Mouse (Mus musculus): ENCODE measurements around the gene Phactr2. TPM values are rescaled to one million over a fixed set of nuclear protein-coding genes. Genes with fewer than 3 reads are reported as not detected.

Gene Phactr2
- total RNA-seq, 2 experiments from 2014 or later, result 13.3 to 15.6 TPM

DNA sequence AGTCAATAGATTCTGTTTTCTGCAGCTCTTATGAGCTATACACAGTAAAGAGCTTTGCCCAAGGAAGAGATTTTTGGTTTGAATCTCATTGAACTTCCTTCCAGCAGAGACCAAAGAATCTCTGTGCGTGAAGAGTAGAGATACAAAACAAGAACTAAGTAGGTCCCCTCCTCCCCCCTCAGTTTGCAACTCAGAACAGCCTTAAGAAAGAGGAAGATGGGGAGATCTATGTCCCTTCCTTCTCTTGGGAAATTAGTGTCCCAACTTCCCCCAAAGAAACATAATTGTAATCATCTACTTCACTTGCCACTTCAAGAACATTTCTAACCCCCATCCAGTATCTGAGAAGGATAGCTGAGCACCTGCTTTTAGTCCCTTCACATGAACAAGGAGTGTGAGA, 200.5 kb downstream of the Phactr2 start:
- no peak for DNase-seq

DNA sequence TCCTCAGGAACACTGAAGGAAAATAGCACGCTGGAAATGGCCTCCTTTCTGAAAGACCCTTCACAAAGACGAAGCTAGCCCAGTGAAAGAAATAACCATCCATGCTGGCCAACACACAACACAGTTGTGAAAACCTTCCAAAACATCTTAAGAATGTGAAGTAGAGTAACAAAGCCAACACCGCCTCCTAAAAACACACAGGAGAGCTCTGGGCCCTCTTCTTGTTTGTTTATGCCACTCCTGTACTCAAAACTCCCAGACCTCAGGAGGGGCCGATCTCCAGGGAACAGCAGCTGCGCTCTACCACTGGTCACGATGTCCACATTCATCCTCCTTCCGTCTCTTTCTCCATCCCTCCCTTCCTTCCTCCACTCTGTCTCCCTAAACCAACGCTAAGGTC, 202.5 kb downstream of the Phactr2 start:
- DNase-seq, result no peak

DNA sequence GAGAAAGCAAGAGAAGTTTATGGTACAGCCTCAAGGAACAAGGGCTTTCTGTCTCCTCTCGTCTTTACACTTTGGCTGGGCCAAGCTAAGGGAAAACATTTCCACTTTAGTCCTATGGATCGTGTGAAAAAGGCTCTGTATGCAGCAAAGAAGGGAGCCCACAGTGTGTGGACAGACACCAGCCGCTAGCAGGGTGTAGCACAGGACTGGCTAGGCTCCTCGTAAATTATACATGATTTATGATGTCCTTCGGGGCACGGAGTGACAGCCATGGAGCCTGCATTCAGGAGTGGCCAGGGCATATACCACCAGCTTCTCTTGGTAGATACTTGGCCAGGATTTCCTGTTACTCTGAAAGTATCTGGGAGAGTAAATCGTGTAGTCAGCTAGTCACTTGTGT, 203.1 kb downstream of the Phactr2 start:
- no peak for DNase-seq

DNA sequence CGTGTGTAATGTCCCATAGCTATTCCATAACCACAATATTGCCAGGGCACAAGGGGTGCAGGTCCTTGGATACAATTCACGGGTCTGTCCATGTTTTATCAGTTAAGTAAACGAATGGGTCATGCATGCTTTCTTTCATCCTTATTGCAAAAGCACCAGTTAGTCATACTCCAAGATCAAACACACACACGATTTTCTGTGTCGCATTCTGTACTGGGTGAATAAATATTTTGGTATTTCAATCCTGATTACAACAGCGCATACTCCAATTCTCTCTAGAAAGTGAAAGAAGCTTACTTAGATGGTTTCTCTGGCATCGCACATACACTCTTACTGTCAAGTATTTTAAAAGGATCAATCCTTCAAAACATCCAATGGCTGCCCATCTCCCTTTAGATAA, 203.9 kb downstream of the Phactr2 start:
- no peak for DNase-seq

DNA sequence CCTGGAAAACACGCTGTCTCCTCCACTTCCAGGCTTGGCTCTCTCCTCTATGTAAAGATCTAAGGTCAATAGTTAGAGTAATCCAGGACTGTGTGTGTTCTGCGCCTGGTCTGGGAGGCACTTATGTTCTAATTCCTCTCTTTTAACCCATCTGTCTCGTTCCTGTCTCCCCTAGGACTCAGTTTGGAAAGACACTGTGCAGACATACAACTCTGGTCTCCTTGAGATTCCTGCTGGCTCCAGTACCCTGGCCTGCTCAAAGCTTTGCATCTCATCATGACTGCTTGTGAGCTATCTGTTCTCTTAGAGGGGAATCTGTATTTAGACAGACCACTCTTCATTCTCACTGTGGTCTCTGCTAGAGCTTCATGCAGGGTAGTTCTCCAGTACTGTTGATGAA, 215.0 kb downstream of the Phactr2 start:
- no peak for DNase-seq

DNA sequence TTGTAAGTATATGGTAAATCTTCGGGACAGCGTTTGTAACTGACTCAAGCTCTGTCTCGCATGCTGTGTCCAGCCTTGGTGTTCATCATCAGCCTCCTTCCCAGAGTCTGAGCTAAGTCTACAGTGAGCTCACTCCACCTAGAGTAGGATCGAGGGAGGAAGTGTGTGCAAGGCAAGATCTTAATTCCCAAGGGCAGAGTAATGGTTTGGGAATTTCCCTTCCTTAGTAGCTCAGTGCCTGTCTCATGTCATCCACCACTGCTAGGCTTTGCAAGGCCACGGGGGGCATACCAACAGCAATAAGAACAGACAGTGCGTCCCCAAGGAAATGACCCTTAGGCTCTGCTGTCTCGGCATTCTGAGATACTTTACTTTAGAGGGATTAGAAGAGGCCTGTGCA, 218.0 kb downstream of the Phactr2 start:
- no peak for DNase-seq

DNA sequence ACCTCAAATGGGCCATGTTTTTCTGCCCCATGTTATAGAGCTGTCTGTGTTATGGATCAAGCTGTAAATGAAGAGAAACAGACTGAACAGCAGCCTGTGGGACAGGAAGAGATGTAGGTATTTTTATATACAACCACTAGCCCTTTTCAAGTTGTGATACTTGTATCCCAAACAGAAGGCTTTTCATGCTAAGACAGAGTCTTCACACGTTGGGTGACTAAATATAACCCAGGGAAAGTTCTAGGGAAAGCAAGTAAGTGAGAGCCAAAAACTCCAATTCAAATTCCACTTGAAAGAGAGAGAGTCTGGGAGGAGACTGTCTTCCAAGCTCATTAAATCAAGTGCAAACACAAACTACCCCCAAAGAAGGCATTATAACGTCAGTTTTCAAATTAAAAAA, 223.9 kb downstream of the Phactr2 start:
- DNase-seq, result no peak

DNA sequence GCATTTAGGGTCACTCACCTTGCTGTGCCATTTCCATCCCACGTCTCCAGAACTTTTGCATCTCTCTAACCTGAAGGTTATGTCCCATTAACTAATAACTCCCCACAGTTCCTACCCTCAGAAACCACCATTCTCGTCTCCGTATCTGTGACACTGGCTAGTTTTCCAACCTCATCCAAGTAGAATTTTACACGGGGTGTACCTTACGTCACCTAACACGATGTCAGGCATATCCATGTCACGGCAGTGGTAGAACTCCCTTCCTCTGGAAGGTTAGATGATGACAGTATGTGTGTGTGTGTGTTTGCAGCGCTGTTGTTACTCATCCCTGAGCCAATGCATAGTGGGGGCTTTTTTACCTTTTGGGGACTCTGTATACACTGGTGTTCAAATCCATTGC, 225.1 kb downstream of the Phactr2 start:
- no peak for DNase-seq

DNA sequence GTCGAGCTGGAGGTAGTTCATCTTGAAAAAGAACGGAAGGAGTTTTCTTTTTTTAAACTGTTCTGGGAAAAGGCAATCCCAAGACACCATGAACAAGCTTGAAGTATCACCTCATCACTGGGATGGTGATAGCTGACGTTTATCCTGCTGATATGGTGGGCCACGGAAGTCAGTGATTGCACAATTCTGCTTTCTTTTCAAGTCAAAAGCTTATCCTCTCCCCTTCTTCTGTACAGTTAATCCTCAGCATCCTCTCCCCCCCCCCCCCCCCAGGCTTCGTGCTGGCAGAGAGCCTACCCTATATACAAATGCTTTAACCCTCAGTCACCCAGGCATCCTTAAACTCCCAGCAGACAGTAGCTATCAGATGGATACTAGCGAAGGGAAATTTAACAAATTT, 228.5 kb downstream of the Phactr2 start:
- DNase-seq, result no peak

DNA sequence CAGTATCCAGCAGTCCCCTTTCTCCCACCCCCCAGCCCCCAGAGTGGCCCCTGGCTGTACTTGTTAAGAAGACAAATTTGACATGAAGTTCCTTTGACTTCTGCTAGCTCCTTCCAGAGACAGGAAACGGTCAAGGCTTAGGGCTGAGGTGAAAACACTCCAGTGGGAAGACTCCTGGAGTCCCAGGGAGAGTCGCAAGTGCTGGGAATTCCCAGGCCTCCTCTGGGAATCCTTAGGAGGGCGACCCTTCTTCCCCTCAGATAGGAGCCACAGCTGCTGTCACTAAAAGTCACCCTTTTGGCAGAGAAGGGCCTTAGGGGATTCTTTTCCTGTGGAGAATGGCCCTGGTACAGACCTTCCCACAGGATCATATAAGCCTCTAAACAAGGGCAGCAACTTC, 230.0 kb downstream of the Phactr2 start:
- DNase-seq, result no peak

DNA sequence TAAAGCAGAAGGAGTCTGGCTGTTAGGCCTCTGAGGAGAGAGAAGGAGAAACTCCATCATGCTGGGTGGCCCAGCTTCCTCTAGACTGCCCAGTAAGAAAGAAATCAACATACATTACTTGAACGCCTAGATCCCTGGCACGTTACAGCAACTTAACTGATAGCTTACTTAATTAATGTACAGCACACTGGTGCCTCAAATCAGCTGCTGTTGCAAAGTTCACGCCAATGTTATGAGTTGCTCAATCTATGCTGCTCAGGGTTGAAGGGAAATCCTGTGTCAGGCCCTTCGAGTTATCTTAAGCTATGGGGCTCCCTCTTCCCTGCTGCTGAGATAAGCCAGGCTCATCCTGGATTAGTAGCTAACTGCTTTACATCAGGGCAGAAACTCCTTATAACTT, 233.8 kb downstream of the Phactr2 start:
- DNase-seq, result no peak

DNA sequence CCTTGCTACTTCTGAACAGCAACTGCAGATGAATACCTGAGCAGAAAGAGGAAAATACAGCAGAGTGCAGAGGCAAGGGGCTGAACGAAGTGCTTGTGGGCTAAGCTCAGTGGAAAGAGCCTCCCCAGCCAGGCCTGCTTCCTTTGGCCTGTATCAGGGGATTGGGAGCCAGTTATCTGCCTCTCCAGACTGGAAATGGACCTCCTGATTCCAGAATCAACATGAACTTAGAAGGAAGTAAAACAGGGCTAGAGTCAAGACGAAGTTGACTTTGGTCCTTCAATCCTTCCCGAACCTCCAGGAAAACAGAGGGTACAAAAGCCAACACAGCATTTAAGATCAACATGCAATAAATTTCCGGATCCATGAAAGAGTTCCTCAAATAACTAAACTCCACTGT, 236.0 kb downstream of the Phactr2 start:
- no peak for DNase-seq

DNA sequence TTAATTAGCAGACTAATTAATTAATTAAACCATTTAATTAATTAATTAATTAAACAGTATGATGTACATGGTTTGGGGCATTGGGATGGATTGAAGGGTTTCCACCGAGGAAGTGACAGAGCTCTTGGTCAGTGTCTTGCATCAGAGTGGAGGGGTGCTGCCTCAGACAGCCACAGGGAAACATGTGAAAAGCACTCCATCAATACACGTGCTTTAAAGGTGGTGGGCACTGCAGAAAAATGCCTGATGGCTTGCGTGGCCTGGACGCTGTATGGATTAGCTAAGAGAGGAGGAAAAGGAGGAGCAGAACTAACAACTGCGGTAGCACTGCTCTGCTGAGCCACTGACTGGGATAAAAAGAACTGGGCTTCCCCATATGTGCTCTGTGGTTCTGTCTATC, 237.3 kb downstream of the Phactr2 start:
- no peak for DNase-seq

DNA sequence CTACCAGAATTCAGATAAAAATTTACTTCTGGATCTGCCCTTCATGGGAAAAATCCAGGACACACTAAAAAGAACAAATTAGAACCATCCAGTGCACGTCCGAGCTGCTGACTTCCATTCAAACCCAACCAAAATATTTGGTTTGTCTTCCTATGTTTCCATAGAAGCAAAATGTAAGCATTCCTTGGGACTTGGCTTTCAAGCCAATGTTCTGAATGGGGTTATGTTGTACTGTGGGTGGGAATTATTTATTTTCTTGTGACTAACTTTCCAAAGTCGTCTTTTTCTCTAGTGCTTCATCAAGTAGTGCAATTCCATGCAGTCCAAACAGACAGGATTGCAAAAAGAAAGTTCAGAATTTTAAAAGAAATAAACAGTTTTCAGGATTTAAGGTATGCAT, 239.7 kb downstream of the Phactr2 start:
- DNase-seq, result no peak

DNA sequence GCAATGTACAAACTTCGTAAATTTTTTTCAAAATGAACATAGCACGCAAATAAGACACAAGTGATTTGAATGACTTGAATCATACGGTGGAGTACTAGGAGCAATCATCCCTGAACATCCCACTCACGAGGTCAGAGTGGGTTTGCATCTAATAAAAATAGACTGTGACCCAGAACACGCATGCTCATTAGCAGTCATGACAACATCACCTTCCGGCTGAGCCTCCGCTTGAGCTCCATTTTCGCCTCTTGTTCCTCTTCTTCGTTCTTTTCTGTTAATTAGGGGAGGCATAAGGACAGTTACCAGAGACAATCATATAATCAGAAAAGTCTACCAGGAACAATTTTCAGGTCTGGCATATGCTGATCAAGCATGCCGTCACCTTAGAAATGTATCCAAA, 240.3 kb downstream of the Phactr2 start:
- no peak for DNase-seq

DNA sequence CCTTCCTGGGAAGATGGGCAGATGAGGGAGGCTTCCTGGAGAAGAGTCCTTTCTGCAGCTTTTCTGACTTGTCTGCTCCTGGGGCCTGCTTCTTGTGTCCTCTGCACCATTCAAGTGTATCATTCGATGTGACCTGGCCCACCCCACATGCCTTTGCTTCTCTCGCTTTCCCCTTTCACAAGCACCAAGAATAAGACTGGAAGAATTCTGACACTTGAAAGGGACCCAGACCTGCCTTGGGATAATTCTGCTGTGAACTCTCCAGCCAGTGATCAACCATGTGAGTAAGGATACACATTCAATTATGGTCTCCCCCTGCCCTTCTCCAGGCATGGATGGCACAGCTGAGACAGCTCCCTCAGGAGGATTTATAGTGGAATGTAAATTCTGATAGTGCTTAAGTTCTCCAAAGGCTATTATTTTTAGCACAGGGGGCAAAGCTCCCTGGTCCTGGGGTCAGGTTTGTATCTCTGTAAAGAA, 241.0 kb downstream of the Phactr2 start:
- no peak for DNase-seq

DNA sequence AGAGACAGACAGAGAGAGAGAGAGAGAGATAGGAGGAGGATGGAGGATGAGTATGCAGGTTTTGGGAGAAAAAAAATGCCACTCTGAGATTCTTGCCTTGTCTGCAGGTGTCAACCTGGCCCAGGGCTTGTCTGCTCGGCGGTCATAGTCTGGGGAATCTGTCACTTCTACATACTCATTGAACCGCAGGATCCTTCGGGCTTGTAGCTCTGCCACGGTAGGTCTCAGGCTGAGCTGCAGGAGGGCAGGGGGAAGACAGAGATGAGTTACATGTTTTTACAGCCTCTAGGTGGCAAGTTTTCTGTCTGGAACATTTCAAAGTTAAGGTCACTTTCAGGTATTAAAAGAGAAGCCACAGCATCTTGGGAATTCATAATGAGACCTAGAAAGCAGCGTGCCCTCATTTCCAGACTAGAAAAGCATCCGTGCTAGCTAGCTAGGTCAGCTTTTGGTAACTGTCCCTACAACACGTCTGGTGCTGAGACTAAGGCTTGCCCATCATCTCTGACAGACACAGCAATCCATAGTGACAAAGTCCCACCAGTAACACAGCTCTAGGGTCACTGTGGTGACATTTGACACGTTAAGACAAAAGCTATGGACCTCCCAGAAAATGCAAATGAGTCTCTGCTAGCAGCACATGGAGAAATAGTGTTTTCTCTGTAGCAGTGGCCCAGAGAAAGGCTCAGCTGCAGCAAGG, 241.6 kb downstream of the Phactr2 start:
- DNase-seq, result no peak

DNA sequence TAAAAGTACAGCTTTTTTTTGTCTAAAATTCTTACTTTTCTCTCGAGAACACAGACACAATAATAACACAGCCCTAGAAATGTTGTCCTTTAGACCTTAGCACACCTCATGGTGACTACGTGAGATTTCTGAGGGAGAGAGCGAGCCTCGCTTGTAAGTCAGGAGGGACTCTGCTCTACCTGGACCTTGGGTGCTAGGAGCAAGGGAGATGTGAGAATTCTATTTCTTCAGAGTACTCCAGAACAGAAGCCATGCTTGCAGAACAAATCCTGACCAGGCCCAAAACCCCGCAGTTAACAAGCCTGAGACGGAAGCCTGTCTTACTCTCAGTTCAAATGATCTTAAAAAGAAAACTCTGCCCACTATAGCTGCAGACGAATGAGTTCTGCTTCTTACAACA, 243.5 kb downstream of the Phactr2 start:
- DNase-seq, result no peak

DNA sequence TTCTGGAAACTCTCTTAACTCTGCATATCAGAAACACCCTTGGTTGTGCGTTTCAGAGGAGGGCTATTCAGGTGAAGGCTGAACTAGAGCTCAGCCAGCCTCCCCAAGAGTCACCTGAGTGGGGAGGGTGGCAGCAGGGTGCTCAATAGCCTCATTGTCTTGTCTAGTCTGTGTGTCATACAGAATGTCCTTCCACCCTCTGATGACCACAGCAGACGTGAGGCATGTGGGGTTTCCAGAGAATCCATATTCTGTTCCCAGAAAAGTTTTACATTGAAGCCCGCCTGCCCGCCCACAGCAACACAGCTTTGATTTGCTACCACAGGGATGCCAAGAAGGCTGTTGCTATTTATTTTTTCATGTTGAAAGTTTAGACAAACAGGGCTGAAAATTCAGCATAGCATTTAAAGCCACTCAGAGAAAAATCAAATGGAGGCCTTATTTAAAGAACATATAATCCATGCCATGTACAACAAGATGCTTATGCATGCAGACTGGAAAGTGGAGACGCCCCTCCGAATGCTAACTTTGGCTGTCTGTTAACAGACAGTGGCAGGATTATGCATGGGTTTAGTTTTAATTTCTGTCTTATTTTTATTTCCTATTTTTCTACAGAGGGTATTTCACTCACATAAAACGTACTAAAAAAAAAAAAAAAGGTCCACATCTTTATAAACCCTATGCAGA, 248.7 kb downstream of the Phactr2 start:
- no peak for DNase-seq

DNA sequence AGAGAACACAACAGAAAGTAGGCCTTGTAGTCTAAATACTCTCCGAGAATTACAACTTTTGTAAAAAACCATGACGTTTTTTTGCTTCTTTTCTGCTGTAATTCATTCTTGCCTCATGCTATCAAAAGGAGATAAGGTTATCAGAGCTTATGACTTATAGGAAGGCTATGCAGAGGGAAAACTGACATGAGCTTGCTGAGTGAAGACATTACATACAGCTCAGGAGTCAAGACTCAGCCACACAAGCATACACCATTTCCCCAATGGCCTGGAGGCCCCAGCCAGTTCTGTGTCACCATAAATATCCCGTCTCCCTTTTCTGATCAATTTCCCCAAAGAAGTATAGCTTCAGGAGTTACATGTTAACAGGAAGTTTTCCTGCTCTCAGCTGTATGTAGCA, 252.1 kb downstream of the Phactr2 start:
- no peak for DNase-seq

DNA sequence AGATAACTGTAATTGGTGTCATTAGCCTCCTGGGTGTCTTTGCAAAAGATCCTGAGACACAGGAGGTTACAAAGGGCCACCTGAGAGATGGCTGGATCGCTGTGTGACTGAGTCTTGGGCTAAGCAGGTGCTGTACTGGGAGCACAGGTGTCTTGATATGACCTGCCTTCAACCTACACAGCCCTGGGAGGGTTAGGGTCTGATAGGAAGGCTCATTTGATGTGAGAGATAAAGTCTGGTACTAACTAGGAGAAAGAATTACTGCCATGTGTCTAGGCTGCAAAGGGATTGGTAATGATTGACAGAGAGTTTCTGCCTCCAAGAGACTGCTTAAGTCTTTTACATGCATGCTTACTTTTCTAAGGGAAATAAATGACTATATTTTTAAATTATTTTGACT, 254.2 kb downstream of the Phactr2 start:
- no peak for DNase-seq

DNA sequence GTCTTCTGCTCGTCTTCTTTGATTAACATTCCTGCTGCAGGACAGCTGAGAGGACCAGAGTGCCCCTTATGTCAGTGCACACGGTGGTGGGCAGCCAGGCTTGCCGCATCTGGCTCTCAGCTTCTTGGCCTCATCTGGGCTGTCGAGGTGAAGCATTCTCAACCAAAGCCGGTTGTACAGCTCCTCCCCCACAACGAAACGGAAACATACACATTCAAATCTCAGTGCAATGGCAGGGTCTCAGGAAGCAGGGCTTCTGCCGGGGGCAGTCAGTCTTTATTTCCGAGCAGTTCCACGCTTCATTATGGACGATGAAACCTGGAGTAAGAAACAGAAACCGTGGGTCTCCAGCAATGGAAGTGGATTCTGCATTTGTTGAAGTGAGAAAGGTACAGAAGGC, 260.3 kb downstream of the Phactr2 start:
- DNase-seq, result no peak

DNA sequence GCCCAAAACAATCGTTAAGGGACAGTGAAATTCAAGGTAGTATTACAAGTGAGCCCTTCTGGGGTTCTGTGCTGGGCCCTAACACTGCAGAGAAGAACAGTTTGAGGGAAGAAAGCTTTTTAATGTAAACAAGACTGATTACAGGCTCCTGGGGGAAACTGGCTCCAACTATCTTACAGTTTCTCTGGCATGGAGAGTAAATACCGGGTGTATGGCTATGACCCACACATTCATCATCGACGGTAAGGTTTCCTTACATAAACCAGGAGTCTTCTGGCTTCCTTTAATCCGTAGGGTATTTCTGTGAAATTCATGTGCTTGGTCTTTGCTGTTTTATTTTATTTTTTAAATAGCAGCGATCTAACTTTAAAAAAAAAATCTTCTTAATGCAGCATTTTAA, 261.4 kb downstream of the Phactr2 start:
- no peak for DNase-seq

DNA sequence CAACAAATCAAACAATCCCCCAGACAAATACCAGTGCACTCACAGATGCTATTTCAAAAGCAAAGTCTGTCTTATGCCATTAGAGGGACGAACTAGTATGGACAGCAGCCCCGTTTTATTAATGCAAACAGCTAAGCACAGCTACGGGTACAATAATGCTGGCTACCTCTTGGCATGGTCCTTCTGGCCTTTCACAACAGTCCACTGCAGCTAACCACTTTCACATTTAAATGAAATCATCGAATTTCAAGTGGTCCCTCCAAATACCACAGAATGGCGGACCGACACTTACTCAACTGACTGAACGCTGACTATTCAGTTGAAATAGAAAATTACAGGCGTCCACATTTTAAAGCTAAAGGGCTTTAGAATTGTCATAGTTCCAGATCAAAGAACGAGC, 261.9 kb downstream of the Phactr2 start:
- DNase-seq, result no peak
